Mouse (Mus musculus) intestine, embryonic 15.5 days (tissue): ENCODE measurements around the gene Ubqlnl. TPM values are rescaled to one million over a fixed set of nuclear protein-coding genes. Genes with fewer than 3 reads are reported as not detected.

Source experiments
- ATAC-seq: fragments of 200-750 bp; cut with Nextera tagmentation; 2 replicates; pipeline ENCODE4 v1.8.0; 2017; ENCODE audit warnings: moderate TSS enrichment, moderate library complexity
- H3K27ac ChIP-seq: fragments of 300-500 bp; sonication (generic); 2 replicates; pipeline ENCODE4 v1.5.1; 2015; ENCODE audit warnings: mild to moderate bottlenecking, inconsistent platforms
- H3K27me3 ChIP-seq: fragments of 300-500 bp; sonication (generic); replicated peaks from 2 replicates; pipeline ENCODE4 v1.6.1; 2015; ENCODE audit warnings: inconsistent platforms
- H3K36me3 ChIP-seq: fragments of 300-500 bp; sonication (generic); 2 replicates; pipeline ENCODE4 v1.6.1; 2015; ENCODE audit warnings: inconsistent platforms
- H3K4me1 ChIP-seq: fragments of 300-500 bp; sonication (generic); replicated peaks from 2 replicates; pipeline ENCODE4 v1.6.1; 2015; ENCODE audit warnings: inconsistent platforms
- H3K4me2 ChIP-seq: fragments of 300-500 bp; sonication (generic); replicated peaks from 2 replicates; pipeline ENCODE4 v1.6.1; 2015; ENCODE audit warnings: mild to moderate bottlenecking, inconsistent platforms
- H3K4me3 ChIP-seq: fragments of 300-500 bp; sonication (generic); replicated peaks from 2 replicates; pipeline ENCODE4 v1.5.1; 2015; ENCODE audit warnings: inconsistent platforms
- H3K9ac ChIP-seq: fragments of 300-500 bp; sonication (generic); 2 replicates; pipeline ENCODE4 v1.6.1; 2015; ENCODE audit warnings: inconsistent platforms
- H3K9me3 ChIP-seq: fragments of 300-500 bp; sonication (generic); 2 replicates; pipeline ENCODE4 v1.6.1; 2016; ENCODE audit warnings: inconsistent platforms
- WGBS: fragments of 180-500 bp; shearing (Covaris S2); methylation state at CpG from one replicate; pipeline ENCODE4 v1.1.7; 2015; 5-methylcytosine and 5-hydroxymethylcytosine counted together
- polyA plus RNA-seq: library from polyadenylated mRNA; unstranded; fragments of >200 nt; fragmentation: Nextera tagmentation; extraction: Ambion mirVana; gene quantifications from 2 replicates; pipeline ENCODE4 v1.2.1, GENCODE M21; 2015

The Ubqlnl gene
- polyA plus RNA-seq, 1 experiment from 2014 or later = not detected

- no peak within 1 kb of the TSS for H3K4me3 ChIP-seq
- H3K27ac ChIP-seq = no peak within 1 kb of the TSS
- no peak within 1 kb of the TSS for H3K9ac ChIP-seq
- H3K9me3 ChIP-seq = no peaks in the 10 kb centered on the region
- no peak for ATAC-seq
- H3K27me3 ChIP-seq = no peaks in the 10 kb centered on the region
- no peak within 1 kb of the TSS for H3K4me2 ChIP-seq
- no peaks in the 10 kb centered on the region for H3K4me1 ChIP-seq
- no peaks in the 10 kb centered on the region for H3K36me3 ChIP-seq
Observed at GRCm38 (mm10) chr7:104104757-104104972, 45.7 kb downstream of the Ubqlnl start, which contains the start of gene Olfr646. Olfr646 (plus strand) TSS chr7:104104873.

GRCm38 (mm10) chr7:104103913-104104756, 46.2 kb downstream of the Ubqlnl start:
- H3K9me3 ChIP-seq = no peaks in the 10 kb centered on the region
- ATAC-seq = no peak
- no peak overlapping the region for H3K9ac ChIP-seq
- no peaks in the 10 kb centered on the region for H3K27me3 ChIP-seq
- H3K36me3 ChIP-seq = no peaks in the 10 kb centered on the region
- WGBS = 49% methylated on average over 4 of the region's 4 CpGs
- no peak overlapping the region for H3K27ac ChIP-seq
- no peak overlapping the region for H3K4me3 ChIP-seq
- H3K4me1 ChIP-seq = no peaks in the 10 kb centered on the region
- no peak overlapping the region for H3K4me2 ChIP-seq

Other genes starting within 250 kb of the Ubqlnl start
- gene Olfr65, start 247.1 kb downstream of the Ubqlnl start, polyA plus RNA-seq = not detected in 2 replicates
- gene Olfr631, start 221.7 kb downstream of the Ubqlnl start, polyA plus RNA-seq = not detected in 2 replicates
- not detected in 2 replicates for gene Olfr632, start 216.2 kb downstream of the Ubqlnl start, polyA plus RNA-seq
- not detected in 2 replicates for gene Olfr633, start 206.1 kb downstream of the Ubqlnl start, polyA plus RNA-seq
- 0.01 TPM in 1 of 2 replicates, not detected in the other for gene Olfr635, start 179.4 kb downstream of the Ubqlnl start, polyA plus RNA-seq
- gene Olfr638, start 151.8 kb downstream of the Ubqlnl start, polyA plus RNA-seq = not detected in 2 replicates
- not detected in 2 replicates for gene Olfr639, start 133.3 kb downstream of the Ubqlnl start, polyA plus RNA-seq
- not detected in 2 replicates for gene Olfr640, start 125.0 kb downstream of the Ubqlnl start, polyA plus RNA-seq
- not detected in 2 replicates for gene Olfr641, start 115.1 kb downstream of the Ubqlnl start, polyA plus RNA-seq
- gene Olfr642, start 97.9 kb downstream of the Ubqlnl start, polyA plus RNA-seq = not detected in 2 replicates
- not detected in 2 replicates for gene 4930516K23Rik, start 89.1 kb downstream of the Ubqlnl start, polyA plus RNA-seq
- gene Olfr644, start 78.7 kb downstream of the Ubqlnl start, polyA plus RNA-seq = not detected in 2 replicates
- gene Olfr645, start 65.1 kb downstream of the Ubqlnl start, polyA plus RNA-seq = not detected in 2 replicates
- not detected in 2 replicates for gene Olfr646, start 45.7 kb downstream of the Ubqlnl start, polyA plus RNA-seq
- not detected in 2 replicates for gene Ubqln5, start 20.7 kb downstream of the Ubqlnl start, polyA plus RNA-seq
- gene Olfr643, start 13.2 kb downstream of the Ubqlnl start, polyA plus RNA-seq = not detected in 2 replicates
- not detected in 2 replicates for gene Ubqln3, start 7.3 kb downstream of the Ubqlnl start, polyA plus RNA-seq
- not detected in 2 replicates for gene Olfm5, start 14.3 kb upstream of the Ubqlnl start, polyA plus RNA-seq
- gene Olfr648, start 32.8 kb upstream of the Ubqlnl start, polyA plus RNA-seq = 0.14 and 0.21 TPM in 2 replicates
- gene Olfr649, start 45.4 kb upstream of the Ubqlnl start, polyA plus RNA-seq = not detected in 2 replicates
- gene Trim6, start 68.2 kb upstream of the Ubqlnl start, polyA plus RNA-seq = 0.98 and 1.2 TPM in 2 replicates
- 1.6 and 2.2 TPM in 2 replicates for gene Trim34a, start 93.9 kb upstream of the Ubqlnl start, polyA plus RNA-seq
- 0.29 and 0.58 TPM in 2 replicates for gene Trim5, start 137.5 kb upstream of the Ubqlnl start, polyA plus RNA-seq
- 5.1 and 6.3 TPM in 2 replicates for gene Trim12a, start 164.9 kb upstream of the Ubqlnl start, polyA plus RNA-seq
- 0.16 TPM in 1 of 2 replicates, not detected in the other for gene Trim34b, start 178.9 kb upstream of the Ubqlnl start, polyA plus RNA-seq
- gene Trim12c, start 202.8 kb upstream of the Ubqlnl start, polyA plus RNA-seq = 2.0 and 2.1 TPM in 2 replicates
- gene Trim30b, start 219.3 kb upstream of the Ubqlnl start, polyA plus RNA-seq = 0.08 and 0.09 TPM in 2 replicates